Mouse (Mus musculus) ES-E14 (cell line): ENCODE results near the gene Vmn2r82. TPM values are rescaled to one million over a fixed set of nuclear protein-coding genes. Genes with fewer than 3 reads are reported as not detected.
"Not testable (repeated sequence)": the region's sequence is repeated elsewhere in the genome, so short reads cannot be mapped to it uniquely, and the experiment has no call there.

Experiments
- DNase-seq: peaks from one replicate; pipeline ENCODE4 v3.0.0-alpha.2; 2013; ENCODE audit warnings: low read depth, low spot score
- H3K27ac ChIP-seq: 2 replicates; pipeline ENCODE4 v1.5.1; 2012; ENCODE audit warnings: low read depth, mild to moderate bottlenecking, low read length, moderate library complexity, mixed read lengths; ENCODE audit not compliant: poor library complexity, insufficient read depth, severe bottlenecking
- H3K36me3 ChIP-seq: 2 replicates; pipeline ENCODE4 v1.6.1; 2012; ENCODE audit warnings: mild to moderate bottlenecking, low read length, moderate library complexity, mixed read lengths; ENCODE audit not compliant: control insufficient read depth, poor library complexity, insufficient read depth, severe bottlenecking
- H3K4me1 ChIP-seq, 2 experiments: fragments of 150-350 bp in 1 of 2; sonication (generic) in 1 of 2; 2 replicates each; pipeline ENCODE4 v1.6.1; 2012; ENCODE audit warnings: low read length in 2 of 2, mild to moderate bottlenecking in 1 of 2, mixed read lengths in 1 of 2; ENCODE audit not compliant: control insufficient read depth in 2 of 2, insufficient read depth in 2 of 2, poor library complexity in 1 of 2
- H3K4me3 ChIP-seq, 2 experiments: fragments of 150-350 bp in 1 of 2; sonication (generic) in 1 of 2; 2 replicates each; pipeline ENCODE4 v1.5.1; 2012; ENCODE audit warnings: low read length in 2 of 2, low read depth in 1 of 2, mild to moderate bottlenecking in 1 of 2, mixed read lengths in 1 of 2; ENCODE audit not compliant: insufficient read depth in 1 of 2, poor library complexity in 1 of 2, severe bottlenecking in 1 of 2
- H3K9ac ChIP-seq: 2 replicates; pipeline ENCODE4 v1.6.1; 2012; ENCODE audit warnings: low read depth, mild to moderate bottlenecking, low read length, mixed read lengths; ENCODE audit not compliant: poor library complexity, insufficient read depth, severe bottlenecking
- H3K9me3 ChIP-seq: fragments of 150-350 bp; sonication (generic); 2 replicates; pipeline ENCODE4 v1.6.1; 2012; ENCODE audit warnings: low read depth, mild to moderate bottlenecking, low read length; ENCODE audit not compliant: control insufficient read depth, insufficient read depth
- CHD2 ChIP-seq: IDR thresholded peaks from 2 replicates; pipeline ENCODE4 v1.6.1; 2014; ENCODE audit warnings: mild to moderate bottlenecking, low read depth, low read length, inconsistent platforms
- HCFC1 ChIP-seq: IDR thresholded peaks from 2 replicates; pipeline ENCODE4 v1.6.1; 2012; ENCODE audit warnings: low read length, inconsistent platforms, borderline replicate concordance; ENCODE audit not compliant: insufficient read depth
- MAFK ChIP-seq: IDR thresholded peaks from 2 replicates; pipeline ENCODE4 v1.6.1; 2014; ENCODE audit warnings: mild to moderate bottlenecking, low read depth, low read length, inconsistent platforms; ENCODE audit not compliant: insufficient read depth
- ZC3H11A ChIP-seq: IDR thresholded peaks from 2 replicates; pipeline ENCODE4 v1.6.1; 2012; ENCODE audit warnings: low read depth, mild to moderate bottlenecking, inconsistent platforms, low read length, borderline replicate concordance
- ZNF384 ChIP-seq: IDR thresholded peaks from 2 replicates; pipeline ENCODE4 v1.6.1; 2012; ENCODE audit warnings: low read depth, low read length, inconsistent platforms
- in situ Hi-C, 2 experiments: fragments of 600-800 bp; cut with MboI; formaldehyde crosslinking; loops; one replicate each; pipeline ENCODE4 v1.15.1; 2025; ENCODE audit warnings: low sequenced_read_pairs in 2 of 2, inconsistent platforms in 1 of 2; ENCODE audit not compliant: unreplicated experiment in 2 of 2
- total RNA-seq: library from RNA; depleted of rRNA; stranded (reverse); fragments of 300-350 nt; gene quantifications from 2 replicates; pipeline ENCODE4 v1.2.3, GENCODE M21; 2012; rRNA removed

The Vmn2r82 gene
- not detected in 2 replicates for total RNA-seq

GRCm38 (mm10) chr10:79356220-79356619 is at the start of gene Vmn2r82:
Gene Vmn2r82, plus strand, starts transcription at chr10:79356520.
- H3K9ac ChIP-seq, result not testable (repeated sequence)

GRCm38 (mm10) chr10:79322033-79322736 is 34.1 kb upstream of the Vmn2r82 start:
- H3K9ac ChIP-seq, H3K9me3 ChIP-seq, in situ Hi-C loops, DNase-seq, H3K36me3 ChIP-seq, H3K4me1 ChIP-seq, H3K27ac ChIP-seq: not testable (repeated sequence)
- H3K4me3 ChIP-seq, result 0 out of 4 replicates have a peak overlapping the region, but pooled peaks of 1 of the 2 experiments have one; percentile 50

More at GRCm38 (mm10) chr10:79356220-79356619, at the start of gene Vmn2r82:
- H3K36me3 ChIP-seq, H3K4me3 ChIP-seq, H3K27ac ChIP-seq, H3K4me1 ChIP-seq, in situ Hi-C loops, DNase-seq, H3K9me3 ChIP-seq: not testable (repeated sequence)

GRCm38 (mm10) chr10:79322737-79323086 is 33.6 kb upstream of the Vmn2r82 start:
- no peak for DNase-seq
- H3K9ac ChIP-seq, result no peak overlapping the region
- H3K36me3 ChIP-seq, result no peaks in the 10 kb centered on the region
- in situ Hi-C loops, result no loop called here
- H3K4me1 ChIP-seq, result no peaks in the 10 kb centered on the region
- TF ChIP-seq ZNF384, result no peak
- no peak for TF ChIP-seq ZC3H11A
- TF ChIP-seq CHD2, result no peak
- TF ChIP-seq HCFC1, result no peak
- no peak for TF ChIP-seq MAFK
- H3K27ac ChIP-seq, result no peak overlapping the region
- no peaks in the 10 kb centered on the region for H3K9me3 ChIP-seq
- H3K4me3 ChIP-seq, result no peak overlapping the region

- H3K9me3 ChIP-seq, H3K4me1 ChIP-seq, in situ Hi-C loops, H3K9ac ChIP-seq, H3K4me3 ChIP-seq, H3K36me3 ChIP-seq: not testable (repeated sequence)
- 0 out of 2 replicates have a peak, but pooled peaks have one; percentile 53 for TF ChIP-seq CHD2
- peak; percentile 44 for DNase-seq
- H3K27ac ChIP-seq, result peak overlapping the region; percentile 99
These were observed 43.8 kb downstream of the Vmn2r82 start for GRCm38 (mm10) chr10:79399946-79400700.

- H3K4me1 ChIP-seq, result no peaks in the 10 kb centered on the region
- in situ Hi-C loops, result no loop called here
- H3K36me3 ChIP-seq, result no peaks in the 10 kb centered on the region; the same call in 1 of the 2 replicates
- DNase-seq, result no peak
- TF ChIP-seq CHD2 (no peak), ZNF384 (no peak)
- H3K27ac ChIP-seq, result peak overlapping the region; percentile 18; the same call in 1 of the 2 replicates
- no peaks in the 10 kb centered on the region for H3K9me3 ChIP-seq
- H3K9ac ChIP-seq, result no peak overlapping the region
- no peak overlapping the region for H3K4me3 ChIP-seq
These were observed 60.9 kb downstream of the Vmn2r82 start for GRCm38 (mm10) chr10:79417142-79417771.

- H3K4me1 ChIP-seq, H3K27ac ChIP-seq, in situ Hi-C loops, H3K9me3 ChIP-seq, DNase-seq, H3K36me3 ChIP-seq, H3K9ac ChIP-seq, H3K4me3 ChIP-seq: not testable (repeated sequence)
These were observed 61.5 kb downstream of the Vmn2r82 start for GRCm38 (mm10) chr10:79417772-79418170.

GRCm38 (mm10) chr10:79435141-79435820 is 79.0 kb downstream of the Vmn2r82 start:
- H3K9me3 ChIP-seq, H3K27ac ChIP-seq, H3K4me1 ChIP-seq, H3K36me3 ChIP-seq, in situ Hi-C loops: not testable (repeated sequence)
- H3K4me3 ChIP-seq, result peak overlapping the region; percentile 66 to 76
- H3K9ac ChIP-seq, result peak overlapping the region; percentile 76
- DNase-seq, result peak; percentile 17
